Mouse (Mus musculus): ENCODE results near the gene Sec14l2.

DNA sequence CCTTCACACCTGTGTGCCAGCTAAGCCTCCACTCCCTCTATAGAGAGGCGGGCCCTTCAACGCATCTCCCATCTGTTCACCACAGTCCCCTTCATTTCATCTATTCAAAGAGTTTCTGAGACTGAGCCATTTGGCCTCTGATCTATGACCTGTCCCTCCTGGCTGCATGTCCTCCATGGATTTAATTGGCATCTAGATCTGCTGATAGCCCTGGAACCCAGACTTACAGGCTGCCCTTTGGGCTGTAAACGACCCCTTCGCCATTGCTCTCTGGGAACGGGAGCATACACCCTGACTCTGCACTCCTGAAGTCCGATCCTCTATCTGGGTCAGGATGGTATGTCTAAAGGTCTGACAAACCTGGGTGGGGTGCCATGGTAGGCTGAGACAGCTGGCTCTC lies 10.4 kb downstream of the Sec14l2 start:
- TF ChIP-seq CTCF (IDR thresholded peaks at IDR 0.05) (no peak), EP300 (IDR thresholded peaks at IDR 0.05) (no peak)
